Mouse (Mus musculus): ENCODE results near the gene Tmem254b. TPM values are rescaled to one million over a fixed set of nuclear protein-coding genes. Genes with fewer than 3 reads are reported as not detected.
"Not testable (repeated sequence)": the region's sequence is repeated elsewhere in the genome, so short reads cannot be mapped to it uniquely, and the experiment has no call there.

The Tmem254b gene
- polyA plus RNA-seq (2011; ENCODE audit: insufficient read depth, insufficient read length, low read depth, missing spikeins), result 158 TPM in 2 replicates

- H3K9ac ChIP-seq (ENCODE audit: low read depth, poor library complexity, severe bottlenecking); H3K4me1 ChIP-seq (ENCODE audit: control insufficient read depth, insufficient read depth, low read length); H3K36me3 ChIP-seq (ENCODE audit: control insufficient read depth, insufficient read depth, low read length, poor library complexity, severe bottlenecking); H3K27ac ChIP-seq (ENCODE audit: insufficient read depth, low read length); H3K4me3 ChIP-seq (ENCODE audit: low read depth, low read length); H3K27me3 ChIP-seq (ENCODE audit: control insufficient read depth, insufficient read depth, low read length, poor library complexity, severe bottlenecking); H3K9me3 ChIP-seq (replicated peaks; ENCODE audit: control insufficient read depth, insufficient read depth, low read length, poor library complexity, severe bottlenecking): not testable (repeated sequence)
These were observed at the start of gene Tmem254b for GRCm38 (mm10) chr14:26206926-26207247. Gene Tmem254b (minus strand): TSS chr14:26207041.

- H3K9ac ChIP-seq (ENCODE audit: low read depth, poor library complexity, severe bottlenecking); H3K9me3 ChIP-seq (replicated peaks; ENCODE audit: control insufficient read depth, insufficient read depth, low read length, poor library complexity, severe bottlenecking); H3K4me1 ChIP-seq (ENCODE audit: control insufficient read depth, insufficient read depth, low read length); H3K27ac ChIP-seq (ENCODE audit: insufficient read depth, low read length); H3K36me3 ChIP-seq (ENCODE audit: control insufficient read depth, insufficient read depth, low read length, poor library complexity, severe bottlenecking); H3K27me3 ChIP-seq (ENCODE audit: control insufficient read depth, insufficient read depth, low read length, poor library complexity, severe bottlenecking); H3K4me3 ChIP-seq (ENCODE audit: low read depth, low read length): not testable (repeated sequence)
These were observed 30.3 kb upstream of the Tmem254b start for GRCm38 (mm10) chr14:26237183-26237582.

- H3K27me3 ChIP-seq (ENCODE audit: control insufficient read depth, insufficient read depth, low read length, poor library complexity, severe bottlenecking); H3K36me3 ChIP-seq (ENCODE audit: control insufficient read depth, insufficient read depth, low read length, poor library complexity, severe bottlenecking); H3K4me3 ChIP-seq (ENCODE audit: low read depth, low read length); H3K9me3 ChIP-seq (replicated peaks; ENCODE audit: control insufficient read depth, insufficient read depth, low read length, poor library complexity, severe bottlenecking); H3K4me1 ChIP-seq (ENCODE audit: control insufficient read depth, insufficient read depth, low read length); H3K27ac ChIP-seq (ENCODE audit: insufficient read depth, low read length); H3K9ac ChIP-seq (ENCODE audit: low read depth, poor library complexity, severe bottlenecking): not testable (repeated sequence)
These were observed 9.6 kb upstream of the Tmem254b start for GRCm38 (mm10) chr14:26216233-26217000.

- H3K36me3 ChIP-seq (ENCODE audit: control insufficient read depth, insufficient read depth, low read length, poor library complexity, severe bottlenecking); H3K9ac ChIP-seq (ENCODE audit: low read depth, poor library complexity, severe bottlenecking); H3K27ac ChIP-seq (ENCODE audit: insufficient read depth, low read length); H3K4me3 ChIP-seq (ENCODE audit: low read depth, low read length); H3K9me3 ChIP-seq (replicated peaks; ENCODE audit: control insufficient read depth, insufficient read depth, low read length, poor library complexity, severe bottlenecking); H3K4me1 ChIP-seq (ENCODE audit: control insufficient read depth, insufficient read depth, low read length); H3K27me3 ChIP-seq (ENCODE audit: control insufficient read depth, insufficient read depth, low read length, poor library complexity, severe bottlenecking): not testable (repeated sequence)
These were observed 480 bp downstream of the Tmem254b start for GRCm38 (mm10) chr14:26206197-26206925.

GRCm38 (mm10) chr14:26197851-26198250 is 9.0 kb downstream of the Tmem254b start:
- not testable (repeated sequence) for H3K4me3 ChIP-seq (ENCODE audit: low read depth, low read length); H3K4me1 ChIP-seq (ENCODE audit: control insufficient read depth, insufficient read depth, low read length); H3K27ac ChIP-seq (ENCODE audit: insufficient read depth, low read length); H3K9ac ChIP-seq (ENCODE audit: low read depth, poor library complexity, severe bottlenecking); H3K9me3 ChIP-seq (replicated peaks; ENCODE audit: control insufficient read depth, insufficient read depth, low read length, poor library complexity, severe bottlenecking); H3K36me3 ChIP-seq (ENCODE audit: control insufficient read depth, insufficient read depth, low read length, poor library complexity, severe bottlenecking); H3K27me3 ChIP-seq (ENCODE audit: control insufficient read depth, insufficient read depth, low read length, poor library complexity, severe bottlenecking)

- not testable (repeated sequence) for H3K27me3 ChIP-seq (ENCODE audit: control insufficient read depth, insufficient read depth, low read length, poor library complexity, severe bottlenecking); H3K9me3 ChIP-seq (replicated peaks; ENCODE audit: control insufficient read depth, insufficient read depth, low read length, poor library complexity, severe bottlenecking); H3K4me1 ChIP-seq (ENCODE audit: control insufficient read depth, insufficient read depth, low read length); H3K9ac ChIP-seq (ENCODE audit: low read depth, poor library complexity, severe bottlenecking); H3K4me3 ChIP-seq (ENCODE audit: low read depth, low read length); H3K27ac ChIP-seq (ENCODE audit: insufficient read depth, low read length); H3K36me3 ChIP-seq (ENCODE audit: control insufficient read depth, insufficient read depth, low read length, poor library complexity, severe bottlenecking)
These were observed 18.5 kb downstream of the Tmem254b start for GRCm38 (mm10) chr14:26188361-26188760.

- not testable (repeated sequence) for H3K27me3 ChIP-seq (ENCODE audit: control insufficient read depth, insufficient read depth, low read length, poor library complexity, severe bottlenecking); H3K4me1 ChIP-seq (ENCODE audit: control insufficient read depth, insufficient read depth, low read length); H3K36me3 ChIP-seq (ENCODE audit: control insufficient read depth, insufficient read depth, low read length, poor library complexity, severe bottlenecking); H3K27ac ChIP-seq (ENCODE audit: insufficient read depth, low read length); H3K9ac ChIP-seq (ENCODE audit: low read depth, poor library complexity, severe bottlenecking); H3K9me3 ChIP-seq (replicated peaks; ENCODE audit: control insufficient read depth, insufficient read depth, low read length, poor library complexity, severe bottlenecking); H3K4me3 ChIP-seq (ENCODE audit: low read depth, low read length)
These were observed 20.2 kb downstream of the Tmem254b start for GRCm38 (mm10) chr14:26186638-26187037.

- not testable (repeated sequence) for H3K9ac ChIP-seq (ENCODE audit: low read depth, poor library complexity, severe bottlenecking)
These were observed 24.5 kb downstream of the Tmem254b start, which contains the start of gene Plac9b for GRCm38 (mm10) chr14:26182380-26182779. Gene Plac9b (minus strand): TSS chr14:26182480.

GRCm38 (mm10) chr14:26181660-26182059 is 25.2 kb downstream of the Tmem254b start:
- H3K9me3 ChIP-seq (replicated peaks; ENCODE audit: control insufficient read depth, insufficient read depth, low read length, poor library complexity, severe bottlenecking); H3K27ac ChIP-seq (ENCODE audit: insufficient read depth, low read length); H3K36me3 ChIP-seq (ENCODE audit: control insufficient read depth, insufficient read depth, low read length, poor library complexity, severe bottlenecking); H3K4me1 ChIP-seq (ENCODE audit: control insufficient read depth, insufficient read depth, low read length); H3K4me3 ChIP-seq (ENCODE audit: low read depth, low read length); H3K9ac ChIP-seq (ENCODE audit: low read depth, poor library complexity, severe bottlenecking); H3K27me3 ChIP-seq (ENCODE audit: control insufficient read depth, insufficient read depth, low read length, poor library complexity, severe bottlenecking): not testable (repeated sequence)

More at GRCm38 (mm10) chr14:26182380-26182779, 24.5 kb downstream of the Tmem254b start, which contains the start of gene Plac9b:
- H3K27me3 ChIP-seq (ENCODE audit: control insufficient read depth, insufficient read depth, low read length, poor library complexity, severe bottlenecking); H3K27ac ChIP-seq (ENCODE audit: insufficient read depth, low read length); H3K4me1 ChIP-seq (ENCODE audit: control insufficient read depth, insufficient read depth, low read length); H3K9me3 ChIP-seq (replicated peaks; ENCODE audit: control insufficient read depth, insufficient read depth, low read length, poor library complexity, severe bottlenecking); H3K4me3 ChIP-seq (ENCODE audit: low read depth, low read length); H3K36me3 ChIP-seq (ENCODE audit: control insufficient read depth, insufficient read depth, low read length, poor library complexity, severe bottlenecking): not testable (repeated sequence)
